Mouse (Mus musculus): ENCODE measurements at regions not wholly inside any gene's neighbourhood (a gene's known extent, or its start where the extent isn't known, plus 50 kb on each side); places are given as distances from the start of the nearest gene placed in this dataset.

- DNase-seq (ENCODE audit: low read depth): no peak
These were observed 712.7 kb upstream of the Cdh18 start for GRCm38 (mm10) chr15:21836110-21836509.

- no peak for DNase-seq (ENCODE audit: low read depth)
These were observed 690.3 kb upstream of the Cdh18 start for GRCm38 (mm10) chr15:21858540-21858939.

GRCm38 (mm10) chr15:21885181-21885580 lies 663.6 kb upstream of the Cdh18 start:
- peak; percentile 78 for DNase-seq (ENCODE audit: low read depth)
